Mouse (Mus musculus) granulocyte monocyte progenitor cell, adult 5-6 weeks (primary cell): ENCODE measurements around the gene Acat3. TPM values are rescaled to one million over a fixed set of nuclear protein-coding genes. Genes with fewer than 3 reads are reported as not detected.

Experiments used
- ATAC-seq: replicated peaks from 2 replicates; pipeline ENCODE4 v1.8.0; 2016; ENCODE audit warnings: mild to moderate bottlenecking, moderate TSS enrichment, inconsistent platforms; ENCODE audit not compliant: poor library complexity, severe bottlenecking
- total RNA-seq, 2 experiments: library from RNA; stranded (forward) in 1 of 2; stranded (reverse) in 1 of 2; fragments of 200-712, 200-1000 nt in 1 of 2; fragments of >200 nt in 1 of 2; fragmentation: Nextera tagmentation in 1 of 2; gene quantifications; 2 replicates each; pipeline ENCODE4 v1.2.3; 2014 to 2017

The Acat3 gene
- total RNA-seq, 2 experiments from 2014 or later: 1.1 TPM; not detected in 1

- peak; percentile 82 for ATAC-seq
Observed at GRCm38 (mm10) chr17:12880178-12880577, 60.2 kb downstream of the Acat3 start.

DNA sequence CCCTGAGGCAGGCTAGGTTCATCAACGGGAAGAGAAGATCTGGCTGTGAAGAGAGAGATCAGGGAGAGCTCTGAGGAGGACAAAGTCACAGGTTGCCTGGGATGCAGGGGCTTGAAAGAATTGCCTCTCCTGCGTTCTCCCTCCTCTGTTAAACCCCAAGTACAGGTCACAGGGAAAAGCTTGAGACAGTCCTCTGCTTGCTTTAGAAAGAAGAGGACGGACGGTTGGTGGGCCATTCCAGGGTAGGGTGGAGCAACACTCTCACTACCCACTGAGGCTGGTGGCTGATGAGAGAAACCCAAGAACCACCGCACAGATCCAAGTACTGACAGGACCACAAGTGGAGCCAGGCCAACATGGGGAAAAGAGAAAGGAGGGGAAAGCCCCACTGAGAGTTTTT is 64.7 kb downstream of the Acat3 start, which contains the start of gene Mrgprh:
Mrgprh (plus strand) TSS at position 301 of the 400 bp plus-strand sequence.
- no peak for ATAC-seq

Other genes with a start within 250 kb of the Acat3 start
- 0.04 and 0.73 TPM in 2 replicates for gene Igf2r, start 170.9 kb downstream of the Acat3 start, total RNA-seq (2014; fragmentation: Nextera tagmentation)
- gene Igf2r, start 170.9 kb downstream of the Acat3 start, total RNA-seq (2017): 0.78 and 1.5 TPM in 2 replicates
- not detected in 2 replicates for gene Mas1, start 72.5 kb downstream of the Acat3 start, total RNA-seq (2014; fragmentation: Nextera tagmentation)
- gene Mas1, start 72.5 kb downstream of the Acat3 start, total RNA-seq (2017): not detected in 2 replicates
- not detected in 2 replicates for gene Mrgprh, start 64.6 kb downstream of the Acat3 start, total RNA-seq (2014; fragmentation: Nextera tagmentation)
- not detected in 2 replicates for gene Mrgprh, start 64.6 kb downstream of the Acat3 start, total RNA-seq (2017)
- gene Pnldc1, start 30.4 kb downstream of the Acat3 start, total RNA-seq (2014; fragmentation: Nextera tagmentation): 1.7 and 3.5 TPM in 2 replicates
- gene Pnldc1, start 30.4 kb downstream of the Acat3 start, total RNA-seq (2017): 1.6 TPM in 1 of 2 replicates, not detected in the other
- 377 and 436 TPM in 2 replicates for gene Tcp1, start 24.9 kb downstream of the Acat3 start, total RNA-seq (2014; fragmentation: Nextera tagmentation)
- 932 and 1,001 TPM in 2 replicates for gene Tcp1, start 24.9 kb downstream of the Acat3 start, total RNA-seq (2017)
- 138 and 143 TPM in 2 replicates for gene Mrpl18, start 24.3 kb downstream of the Acat3 start, total RNA-seq (2014; fragmentation: Nextera tagmentation)
- 190 and 222 TPM in 2 replicates for gene Mrpl18, start 24.3 kb downstream of the Acat3 start, total RNA-seq (2017)
- gene Acat2, start 20.1 kb upstream of the Acat3 start, total RNA-seq (2014; fragmentation: Nextera tagmentation): 21.4 and 22.9 TPM in 2 replicates
- 20.6 and 21.4 TPM in 2 replicates for gene Acat2, start 20.1 kb upstream of the Acat3 start, total RNA-seq (2017)
- 82.6 and 83.4 TPM in 2 replicates for gene Wtap, start 53.6 kb upstream of the Acat3 start, total RNA-seq (2014; fragmentation: Nextera tagmentation)
- 208 and 223 TPM in 2 replicates for gene Wtap, start 53.6 kb upstream of the Acat3 start, total RNA-seq (2017)
- gene Sod2, start 66.2 kb upstream of the Acat3 start, total RNA-seq (2014; fragmentation: Nextera tagmentation): 53.7 and 64.0 TPM in 2 replicates
- gene Sod2, start 66.2 kb upstream of the Acat3 start, total RNA-seq (2017): 79.6 and 99.7 TPM in 2 replicates
- gene Gpr31b, start 111.7 kb upstream of the Acat3 start, total RNA-seq (2014; fragmentation: Nextera tagmentation): not detected in 2 replicates
- gene Gpr31b, start 111.7 kb upstream of the Acat3 start, total RNA-seq (2017): 0.21 and 1.6 TPM in 2 replicates
- gene Tcp10b, start 120.5 kb upstream of the Acat3 start, total RNA-seq (2014; fragmentation: Nextera tagmentation): not detected in 2 replicates
- not detected in 2 replicates for gene Tcp10b, start 120.5 kb upstream of the Acat3 start, total RNA-seq (2017)
- not detected in 2 replicates for gene Unc93a, start 191.2 kb upstream of the Acat3 start, total RNA-seq (2014; fragmentation: Nextera tagmentation)
- gene Unc93a, start 191.2 kb upstream of the Acat3 start, total RNA-seq (2017): not detected in 2 replicates